Comparison of ENCODE assay signal across 18 mouse cellular contexts in genomic region chr10:77120501-77120900, GRCm38 (mm10). TPM values are rescaled to one million over a fixed set of nuclear protein-coding genes. Genes with fewer than 3 reads are reported as not detected.
DNase-seq lines count a peak whose midpoint lies in the region; ATAC-seq and TF ChIP-seq lines count a peak whose summit lies in the region.
"Had no signal": no experiment of that assay in that cellular context is flagged by ENCODE, and none has a peak within 500 bp of the region (broad histone marks: within the 10 kb centered on the region; RNA-seq: fewer than 3 reads in every experiment).

No protein-coding gene starts in this region.

- H3K79me2 ChIP-seq in CH12.LX (replicated peaks; ENCODE audit: control insufficient read depth, extremely low read depth, insufficient read depth, poor library complexity, severe bottlenecking) = no peaks in the 10 kb centered on the region

- in situ Hi-C loops in CH12.LX (cut with MboI; ENCODE audit: low pct_ligation_motif_present, low pct_unique_long_range_greater_than_20kb, low sequenced_read_pairs) = no loop called here

- dilution Hi-C loops in CH12.LX (cut with MboI; ENCODE audit: extremely low pct_ligation_motif_present, extremely low pct_unique_long_range_greater_than_20kb, low sequenced_read_pairs) = no loop called here

- H3K9ac ChIP-seq in forebrain, postnatal 0 days = no peak overlapping the region
- no peak overlapping the region for H3K9ac ChIP-seq in forebrain, embryonic 14.5 days (ENCODE audit: low read length)
- no peak overlapping the region for H3K9ac ChIP-seq in liver, embryonic 14.5 days (replicated peaks)
- H3K9ac ChIP-seq in CH12.LX (ENCODE audit: insufficient read depth, low read depth) = no peak overlapping the region
- H3K9ac ChIP-seq: embryonic facial prominence, embryonic 13.5 days had no signal

- peak; percentile 30; the same call in 1 of the 2 replicates for TF ChIP-seq CTCF in forebrain, postnatal 0 days (IDR thresholded peaks at IDR 0.05; ENCODE audit: low read depth)
- TF ChIP-seq CTCF in liver, embryonic 14.5 days (IDR thresholded peaks at IDR 0.05; ENCODE audit: low read depth) = peak; percentile 76
- TF ChIP-seq CTCF in CH12.LX (conservative IDR thresholded peaks at IDR 0.05 in 1 of 2, IDR thresholded peaks at IDR 0.05 in 1 of 2; ENCODE audit: low read depth in 2 of 2, low read length in 2 of 2) = peak; percentile 27 to 55; a peak in 3 of 4 replicates
- peak; percentile 54 for TF ChIP-seq CTCF in brain, embryonic 14.5 days (IDR thresholded peaks at IDR 0.05; ENCODE audit: borderline replicate concordance, extremely low read depth, insufficient read depth, insufficient read length)

- no peak overlapping the region for H3K27ac ChIP-seq in forebrain, postnatal 0 days (ENCODE audit: low read depth, low read length)
- no peak overlapping the region for H3K27ac ChIP-seq in forebrain, embryonic 14.5 days (ENCODE audit: low read depth, low read length)
- H3K27ac ChIP-seq in liver, embryonic 14.5 days = no peak overlapping the region
- H3K27ac ChIP-seq in CH12.LX (ENCODE audit: insufficient read depth, low read depth) = no peak overlapping the region
- H3K27ac ChIP-seq: embryonic facial prominence, embryonic 13.5 days; hindbrain, embryonic 10.5 days had no signal

- no peaks in the 10 kb centered on the region for H3K4me1 ChIP-seq in forebrain, postnatal 0 days (ENCODE audit: insufficient read depth)
- H3K4me1 ChIP-seq in forebrain, embryonic 14.5 days (ENCODE audit: control insufficient read depth, insufficient read depth, low read length) = no peaks in the 10 kb centered on the region
- H3K4me1 ChIP-seq in liver, embryonic 14.5 days (replicated peaks; ENCODE audit: control insufficient read depth in 2 of 2, insufficient read depth in 2 of 2, low read length in 1 of 2) = peaks cover 0 to 9% of the 10 kb centered on the region in 2 experiments; a peak in 1 of 4 replicates
- no peaks in the 10 kb centered on the region for H3K4me1 ChIP-seq in CH12.LX (ENCODE audit: control insufficient read depth in 1 of 2, insufficient read depth in 2 of 2)

- H3K4me3 ChIP-seq in forebrain, postnatal 0 days (ENCODE audit: low read depth, low read length) = no peak overlapping the region
- H3K4me3 ChIP-seq in forebrain, embryonic 14.5 days (ENCODE audit: low read depth, low read length) = no peak overlapping the region
- H3K4me3 ChIP-seq in liver, embryonic 14.5 days (ENCODE audit: insufficient read depth in 1 of 2, low read depth in 2 of 2, low read length in 2 of 2) = no peak overlapping the region
- H3K4me3 ChIP-seq in CH12.LX (replicated peaks in 1 of 3; ENCODE audit: low read depth in 2 of 3, low read length in 2 of 3, poor library complexity in 1 of 3) = no peak overlapping the region
- H3K4me3 ChIP-seq: embryonic facial prominence, embryonic 13.5 days; hindbrain, embryonic 10.5 days; myocyte had no signal

- no peak for TF ChIP-seq EP300 in liver, embryonic 14.5 days (IDR thresholded peaks at IDR 0.05; ENCODE audit: low read depth)
- no peak for TF ChIP-seq EP300 in CH12.LX (IDR thresholded peaks at IDR 0.05; ENCODE audit: low read length)

- no peaks in the 10 kb centered on the region for H3K36me3 ChIP-seq in forebrain, postnatal 0 days (ENCODE audit: insufficient read depth)
- H3K36me3 ChIP-seq in forebrain, embryonic 14.5 days (ENCODE audit: control insufficient read depth, insufficient read depth, low read length) = no peaks in the 10 kb centered on the region
- no peaks in the 10 kb centered on the region for H3K36me3 ChIP-seq in liver, embryonic 14.5 days (replicated peaks; ENCODE audit: control insufficient read depth, insufficient read depth, low read depth)
- no peaks in the 10 kb centered on the region for H3K36me3 ChIP-seq in CH12.LX (replicated peaks in 1 of 2; ENCODE audit: control insufficient read depth in 1 of 2, insufficient read depth in 1 of 2, low read length in 1 of 2)
- H3K36me3 ChIP-seq: embryonic facial prominence, embryonic 13.5 days had no signal

- no peak for DNase-seq in forebrain, postnatal 0 days
- no peak for DNase-seq in forebrain, embryonic 14.5 days (ENCODE audit: low spot score)
- no peak for DNase-seq in liver, embryonic 14.5 days (ENCODE audit: low read depth in 3 of 3, low spot score in 3 of 3)
- DNase-seq in liver = no peak
- DNase-seq in CH12.LX (ENCODE audit: extremely low read depth) = no peak
- DNase-seq in brain, embryonic 14.5 days (ENCODE audit: low read depth) = no peak
- no peak for DNase-seq in gastrocnemius, postnatal 4 days (ENCODE audit: low spot score in 2 of 2)
- DNase-seq in cerebellum, postnatal 4 days (ENCODE audit: low spot score in 2 of 2) = no peak
- DNase-seq: adrenal gland, postnatal 36 days; cerebellum, adult 18-20 months; kidney, adult 9 months; layer of hippocampus, adult 9-11 months; lung, adult 18-20 months; right cerebral cortex, postnatal 25 days had no signal

- WGBS in forebrain, postnatal 0 days = 83% methylated on average over 4 of the region's 4 CpGs
- WGBS in forebrain, embryonic 14.5 days = 85% methylated on average over 4 of the region's 4 CpGs
- 74% methylated on average over 4 of the region's 4 CpGs for WGBS in liver, embryonic 14.5 days (ENCODE audit: insufficient replicate concordance)

- no peak; the same call in 1 of the 2 replicates for TF ChIP-seq RAD21 in CH12.LX (IDR thresholded peaks at IDR 0.05; ENCODE audit: low read depth, low read length)

- H3K27me3 ChIP-seq in forebrain, postnatal 0 days (ENCODE audit: insufficient read depth, low read length) = no peaks in the 10 kb centered on the region
- no peaks in the 10 kb centered on the region for H3K27me3 ChIP-seq in forebrain, embryonic 14.5 days (replicated peaks; ENCODE audit: control insufficient read depth, insufficient read depth, low read length)
- no peaks in the 10 kb centered on the region for H3K27me3 ChIP-seq in liver, embryonic 14.5 days (ENCODE audit: control insufficient read depth, insufficient read depth, low read length)
- peaks cover 62% of the 10 kb centered on the region for H3K27me3 ChIP-seq in CH12.LX (replicated peaks)
- H3K27me3 ChIP-seq: embryonic facial prominence, embryonic 13.5 days had no signal

- no peak for TF ChIP-seq POLR2A in CH12.LX (IDR thresholded peaks at IDR 0.05; ENCODE audit: low read depth, low read length)
- TF ChIP-seq POLR2A in brain, embryonic 14.5 days (IDR thresholded peaks at IDR 0.05; ENCODE audit: borderline replicate concordance, extremely low read depth, insufficient read depth, insufficient read length, poor library complexity, severe bottlenecking) = no peak

- no peaks in the 10 kb centered on the region for H3K9me3 ChIP-seq in forebrain, postnatal 0 days (ENCODE audit: low read length)
- no peaks in the 10 kb centered on the region for H3K9me3 ChIP-seq in forebrain, embryonic 14.5 days (replicated peaks; ENCODE audit: control insufficient read depth, low read length)
- H3K9me3 ChIP-seq in liver, embryonic 14.5 days (ENCODE audit: control insufficient read depth, low read length) = no peaks in the 10 kb centered on the region
- peaks cover 5% of the 10 kb centered on the region for H3K9me3 ChIP-seq in CH12.LX (replicated peaks; ENCODE audit: low read length)
- H3K9me3 ChIP-seq: embryonic facial prominence, embryonic 13.5 days; hindbrain, embryonic 10.5 days had no signal

- no peak for ATAC-seq in forebrain, postnatal 0 days
- no peak for ATAC-seq in forebrain, embryonic 14.5 days
- ATAC-seq in liver, embryonic 14.5 days (ENCODE audit: insufficient read depth) = no peak

- H3K4me2 ChIP-seq in forebrain, postnatal 0 days (ENCODE audit: low read depth) = no peak overlapping the region
- H3K4me2 ChIP-seq in forebrain, embryonic 14.5 days (ENCODE audit: low read length) = no peak overlapping the region
- H3K4me2 ChIP-seq in liver, embryonic 14.5 days (ENCODE audit: low read depth) = no peak overlapping the region
- no peak overlapping the region for H3K4me2 ChIP-seq in CH12.LX (ENCODE audit: insufficient read depth, low read depth, poor library complexity, severe bottlenecking)
- H3K4me2 ChIP-seq: embryonic facial prominence, embryonic 13.5 days; heart, embryonic 11.5 days had no signal

TF ChIP-seq in CH12.LX, 34 proteins besides CTCF, POLR2A, EP300 and RAD21:
- TF ChIP-seq USF1 (IDR thresholded peaks at IDR 0.05; ENCODE audit: low read depth, low read length) (no peak), MAZ (IDR thresholded peaks at IDR 0.05; ENCODE audit: low read depth, low read length) (no peak), ZC3H11A (IDR thresholded peaks at IDR 0.05; ENCODE audit: low read depth, low read length) (no peak), ZNF384 (IDR thresholded peaks at IDR 0.05; ENCODE audit: low read depth, low read length) (no peak), POLR2AphosphoS2 (IDR thresholded peaks at IDR 0.05; ENCODE audit: low read depth, low read length) (no peak), SMC3 (IDR thresholded peaks at IDR 0.05; ENCODE audit: low read depth, low read length) (peak; percentile 27)

RNA-seq across cellular contexts. Expression of gene Col18a1, which starts 45.8 kb away (rescaled TPM):
- 24.7 and 28.4 TPM in 2 replicates for total RNA-seq in forebrain, postnatal 0 days (2014; rRNA removed)
- 11.7 and 12.6 TPM in 2 replicates for polyA plus RNA-seq in forebrain, postnatal 0 days (2015; fragmentation: Nextera tagmentation; extraction: Ambion mirVana)
- polyA plus RNA-seq in forebrain, embryonic 14.5 days (2014; fragmentation: Nextera tagmentation; extraction: Ambion mirVana) = 21.3 and 24.1 TPM in 2 replicates
- 24.6 and 34.7 TPM in 2 replicates for polyA plus RNA-seq in liver, embryonic 14.5 days (2012; rRNA removed)
- 31.4 and 41.2 TPM in 2 replicates for polyA plus RNA-seq in liver, embryonic 14.5 days (2014; fragmentation: Nextera tagmentation; extraction: Ambion mirVana)
- 14.3 and 14.5 TPM in 2 replicates for total RNA-seq in CH12.LX (2012; rRNA removed)
- total RNA-seq in CH12.LX (2014; rRNA removed) = 0.17 and 0.30 TPM in 2 replicates
- polyA plus RNA-seq in CH12.LX (2012; ENCODE audit: insufficient read length, low read depth) = 0.75 and 1.7 TPM in 2 replicates
- 24.5 and 45.2 TPM in 2 replicates for polyA plus RNA-seq in brain, embryonic 14.5 days (2012; rRNA removed)
- total RNA-seq in gastrocnemius, postnatal 4 days (2021) = 10 to 100 TPM; 93.9 to 94.1 TPM
